Mouse (Mus musculus): ENCODE data around the gene Peg3.

Peg3 gene

GRCm38 (mm10) chr7:6727351-6728121 lies 2.7 kb downstream of the Peg3 start:
- in situ Hi-C loops (cut with MboI; ENCODE audit: low sequenced_read_pairs) = loop anchor here (10.0 kb wide), 1 partner anchor 57 kb away; no protein-coding TSS in a partner anchor

GRCm38 (mm10) chr7:6709396-6709795 lies 20.8 kb downstream of the Peg3 start:
- in situ Hi-C loops (cut with MboI; ENCODE audit: low sequenced_read_pairs) = no loop called here

DNA sequence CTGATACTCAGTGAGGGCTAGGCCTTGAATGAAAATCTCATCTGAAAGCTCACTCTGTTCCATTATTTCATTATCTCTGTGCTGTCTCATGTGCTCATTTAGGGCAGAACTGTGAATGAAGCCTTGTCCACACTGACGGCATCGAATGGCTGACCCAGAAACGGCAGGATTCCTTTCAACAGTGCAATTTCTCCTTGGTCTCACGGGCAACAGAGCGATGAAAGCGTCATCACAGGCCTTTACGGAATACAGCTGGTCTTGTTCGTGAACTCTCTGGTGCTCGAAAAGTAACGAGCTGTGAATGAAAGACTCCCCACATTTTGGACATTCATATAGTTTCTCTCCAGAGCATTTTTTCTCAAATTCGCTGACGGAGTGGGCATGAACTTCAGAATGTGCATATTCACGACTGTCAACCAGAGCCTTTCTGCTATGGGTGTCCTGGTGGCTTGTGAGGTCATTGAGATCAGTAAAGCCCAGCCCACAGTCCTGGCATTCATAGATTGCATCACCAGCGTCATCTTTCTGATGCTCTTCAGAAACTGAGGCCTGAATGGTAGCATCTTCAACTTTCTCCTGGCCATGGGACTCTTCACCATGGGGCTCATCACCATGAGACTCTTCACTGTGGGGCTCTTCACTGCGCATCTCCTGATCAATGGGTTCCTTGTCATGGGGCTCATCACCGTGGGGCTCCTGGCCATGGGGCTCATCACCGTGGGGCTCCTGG lies 21.6 kb downstream of the Peg3 start:
- in situ Hi-C loops (cut with MboI; ENCODE audit: low sequenced_read_pairs) = no loop called here

GRCm38 (mm10) chr7:6707416-6708015 lies 22.7 kb downstream of the Peg3 start:
- in situ Hi-C loops (cut with MboI; ENCODE audit: low sequenced_read_pairs) = no loop called here

GRCm38 (mm10) chr7:6699230-6699629 lies 31.0 kb downstream of the Peg3 start:
- in situ Hi-C loops (cut with MboI; ENCODE audit: low sequenced_read_pairs) = no loop called here

- in situ Hi-C loops (cut with MboI; ENCODE audit: low sequenced_read_pairs) = no loop called here
These were observed 33.8 kb downstream of the Peg3 start, which contains the start of gene Zim1 for GRCm38 (mm10) chr7:6696241-6697045. Gene Zim1, minus strand, starts transcription at chr7:6696450.

DNA sequence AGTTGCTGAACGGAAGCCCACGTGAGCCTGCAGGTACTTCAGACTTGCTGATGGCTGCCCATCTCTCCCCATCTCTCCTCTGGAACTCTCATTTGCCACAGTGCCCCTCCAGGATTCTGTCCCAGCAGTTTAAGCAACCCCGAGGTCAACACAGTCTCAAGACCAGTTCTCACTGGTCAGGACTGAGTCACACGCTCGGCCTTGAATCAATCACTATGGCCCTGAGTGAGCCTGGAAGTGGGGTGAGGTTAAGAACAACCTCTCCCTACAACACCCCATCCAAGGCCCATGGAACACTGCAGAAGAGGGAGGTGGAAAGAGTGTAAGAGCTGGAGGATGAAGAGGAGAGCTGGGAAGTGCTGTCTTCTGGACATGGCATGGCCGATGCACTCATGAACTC lies 44.7 kb downstream of the Peg3 start:
- in situ Hi-C loops (cut with MboI; ENCODE audit: low sequenced_read_pairs) = no loop called here

GRCm38 (mm10) chr7:6666726-6667125 lies 63.5 kb downstream of the Peg3 start:
- in situ Hi-C loops (cut with MboI; ENCODE audit: low sequenced_read_pairs) = no loop called here

DNA sequence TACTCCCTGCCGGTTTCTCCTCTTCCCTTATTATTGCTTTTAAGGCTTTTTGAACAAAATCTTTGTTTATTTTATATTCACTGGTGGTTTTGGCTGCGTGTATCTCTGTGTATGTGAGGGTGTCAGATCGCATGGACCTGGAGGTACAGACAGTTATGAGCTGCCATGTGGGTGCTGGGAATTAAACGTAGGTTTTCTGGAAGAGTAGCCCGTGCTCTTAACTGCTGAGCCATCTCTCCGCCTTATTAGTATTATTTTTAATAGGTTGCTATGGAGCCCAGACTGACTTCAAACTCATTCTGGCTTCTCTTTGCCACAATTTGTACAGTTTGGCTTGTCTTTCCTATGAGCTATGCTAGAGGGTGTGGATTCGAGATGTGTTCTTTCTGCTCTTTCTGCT lies 66.8 kb downstream of the Peg3 start:
- in situ Hi-C loops (cut with MboI; ENCODE audit: low sequenced_read_pairs) = no loop called here

DNA sequence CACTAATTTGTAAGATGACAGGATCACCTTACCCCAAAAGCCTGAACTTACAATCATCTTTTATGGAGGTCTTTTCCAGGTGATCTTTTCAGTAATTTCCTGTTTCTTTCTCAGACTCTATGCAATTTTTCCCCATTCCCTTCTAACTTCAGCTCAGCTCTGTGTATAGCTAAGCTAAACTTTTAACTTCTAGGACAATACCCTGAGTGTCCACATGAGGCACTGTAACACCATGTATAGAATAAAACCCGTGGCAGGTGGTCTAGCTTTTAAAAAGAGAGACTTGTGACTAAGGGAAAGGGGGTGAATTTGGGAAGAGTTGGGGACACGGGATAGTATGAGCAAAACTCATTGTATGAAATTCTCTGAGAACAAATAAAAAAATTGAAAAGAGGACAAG lies 70.6 kb downstream of the Peg3 start:
- in situ Hi-C loops (cut with MboI; ENCODE audit: low sequenced_read_pairs) = no loop called here

DNA sequence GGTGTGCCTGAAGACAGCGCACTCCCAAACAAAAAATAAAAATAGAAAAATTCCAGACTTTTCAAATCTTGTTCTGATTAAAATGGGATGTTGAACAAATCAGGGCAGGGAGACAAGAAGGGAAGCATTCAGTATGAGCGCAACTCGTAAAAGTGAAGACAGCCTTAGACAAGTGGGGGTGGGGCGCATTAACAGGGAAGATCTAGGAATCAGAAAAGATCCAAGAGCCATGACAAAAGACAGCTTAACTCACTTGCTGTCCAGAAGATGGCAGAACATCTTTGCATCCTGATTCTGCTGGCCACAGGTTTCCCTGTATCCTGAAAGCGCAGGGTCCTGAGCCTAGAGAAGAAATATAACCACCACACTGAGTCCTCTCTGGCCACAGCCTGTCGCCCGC lies 71.6 kb downstream of the Peg3 start:
- in situ Hi-C loops (cut with MboI; ENCODE audit: low sequenced_read_pairs) = no loop called here

Measured in CH12F3 (cell line).